Mouse (Mus musculus) heart, postnatal 0 days (tissue): ENCODE measurements around the gene Specc1.

Experiments used
- CTCF ChIP-seq: IDR thresholded peaks from 2 replicates; pipeline ENCODE4 v1.5.1; 2016; ENCODE audit warnings: antibody characterized with exemption, control low read depth, low read depth
- EP300 ChIP-seq: IDR thresholded peaks from 2 replicates; pipeline ENCODE4 v1.6.1; 2016; ENCODE audit warnings: antibody characterized with exemption, low read depth

- TF ChIP-seq CTCF (no peak), EP300 (no peak)
Measured at GRCm38 (mm10) chr11:62266466-62267214, 310.1 kb downstream of the Specc1 start.
